Mouse (Mus musculus): ENCODE results near the gene Naif1.

Naif1 gene

GRCm38 (mm10) chr2:32425568-32425967, 24.7 kb upstream of the Naif1 start:
- no peak for ATAC-seq (ENCODE audit: insufficient number of reproducible peaks, low FRiP score, low TSS enrichment)

DNA sequence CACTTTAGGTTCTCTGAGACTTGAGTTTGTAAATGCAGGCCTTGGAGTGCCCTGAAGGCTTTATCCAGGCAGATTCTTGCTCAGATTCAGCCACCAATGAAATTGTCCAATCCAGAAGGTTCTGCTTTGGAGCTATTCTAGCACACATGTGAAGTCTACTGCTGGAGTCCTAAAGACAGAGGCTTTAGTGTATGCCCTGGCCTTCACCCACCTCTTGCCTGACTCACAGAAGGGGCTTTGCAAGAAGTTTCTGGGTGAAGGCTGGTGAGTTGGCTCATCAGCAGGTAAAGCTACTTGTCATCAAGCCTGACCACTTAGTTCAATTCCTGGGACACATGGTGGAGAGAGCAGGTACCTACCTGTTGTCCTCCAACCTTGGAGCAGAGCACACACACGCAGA, 24.1 kb upstream of the Naif1 start:
- no peak for ATAC-seq (ENCODE audit: insufficient number of reproducible peaks, low FRiP score, low TSS enrichment)

- no peak for ATAC-seq (ENCODE audit: insufficient number of reproducible peaks, low FRiP score, low TSS enrichment)
These were observed 22.5 kb upstream of the Naif1 start for GRCm38 (mm10) chr2:32427720-32428119.

DNA sequence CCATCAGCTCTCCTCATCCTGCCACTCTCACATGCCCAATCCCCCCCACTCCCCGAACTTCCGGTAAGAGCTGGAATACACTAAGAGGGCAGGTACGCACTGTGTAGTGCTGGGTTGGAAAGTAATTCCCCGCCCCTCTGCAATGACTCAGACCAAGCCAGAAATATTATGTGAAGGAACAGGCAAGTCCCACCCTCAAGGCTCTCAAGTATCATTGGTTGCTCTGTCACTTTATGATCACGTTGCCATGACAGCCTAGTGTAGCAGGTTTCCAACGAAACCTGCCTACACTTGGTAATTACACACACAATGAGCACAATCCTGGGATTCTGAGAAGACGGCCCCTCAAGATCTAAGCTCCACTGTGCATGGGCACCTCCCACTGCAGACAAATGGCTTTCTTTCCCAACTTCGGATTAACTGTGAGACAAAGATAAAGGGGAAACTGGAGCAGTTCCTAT, 22.0 kb upstream of the Naif1 start:
- no peak for ATAC-seq (ENCODE audit: insufficient number of reproducible peaks, low FRiP score, low TSS enrichment)

GRCm38 (mm10) chr2:32429215-32429891, 20.9 kb upstream of the Naif1 start:
- ATAC-seq (ENCODE audit: insufficient number of reproducible peaks, low FRiP score, low TSS enrichment) = no peak

DNA sequence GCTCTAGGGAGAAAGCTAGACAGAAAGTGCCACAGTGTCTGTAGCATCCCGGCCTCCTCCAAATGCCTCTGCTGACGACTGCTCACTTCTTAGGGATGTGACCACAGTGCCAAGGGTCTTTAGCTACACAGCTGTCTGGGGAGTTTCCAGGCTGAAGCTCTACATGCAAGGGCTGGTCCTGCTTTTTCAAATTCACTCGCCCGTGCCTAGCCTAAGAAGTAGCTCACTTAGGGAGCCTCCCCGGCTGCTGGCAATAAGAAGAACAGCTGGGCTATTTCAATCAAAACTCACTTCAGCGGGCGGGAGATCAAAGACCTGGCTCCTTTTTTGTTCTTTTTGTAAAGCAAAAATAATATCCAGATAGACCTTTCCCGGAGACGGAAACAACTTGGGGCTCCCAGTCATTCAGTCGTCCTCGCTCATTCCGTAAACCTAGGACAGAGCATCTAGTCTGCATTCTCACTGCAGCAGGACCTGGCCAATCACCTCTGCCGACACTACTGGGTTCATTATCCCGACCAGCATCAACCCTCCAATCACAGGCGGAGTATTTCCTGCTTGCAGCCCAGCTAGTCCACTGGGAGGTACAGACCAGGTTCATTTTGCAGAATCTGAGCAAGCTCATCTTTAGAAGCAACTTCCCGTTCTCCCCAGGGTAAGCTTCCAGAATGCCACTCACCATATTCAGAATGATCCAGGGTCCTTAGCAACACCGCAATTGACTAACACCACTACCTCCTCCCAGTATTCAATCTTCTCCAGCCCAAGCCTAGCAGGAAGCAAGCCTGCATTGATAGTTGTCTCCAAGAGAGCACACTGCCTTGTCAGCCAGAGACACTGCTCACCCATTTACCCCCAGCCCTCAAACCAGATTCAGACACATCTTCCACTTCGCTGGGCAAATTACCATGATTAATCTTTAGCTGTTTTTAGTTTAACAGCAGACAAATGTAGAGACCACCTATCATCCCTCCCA, 19.3 kb upstream of the Naif1 start:
- ATAC-seq (ENCODE audit: insufficient number of reproducible peaks, low FRiP score, low TSS enrichment) = peak; percentile 99

GRCm38 (mm10) chr2:32436686-32437372, 13.4 kb upstream of the Naif1 start:
- ATAC-seq (ENCODE audit: insufficient number of reproducible peaks, low FRiP score, low TSS enrichment) = no peak

GRCm38 (mm10) chr2:32437612-32438166, 12.6 kb upstream of the Naif1 start:
- ATAC-seq (ENCODE audit: insufficient number of reproducible peaks, low FRiP score, low TSS enrichment) = no peak

GRCm38 (mm10) chr2:32438733-32439132, 11.5 kb upstream of the Naif1 start:
- no peak for ATAC-seq (ENCODE audit: insufficient number of reproducible peaks, low FRiP score, low TSS enrichment)

DNA sequence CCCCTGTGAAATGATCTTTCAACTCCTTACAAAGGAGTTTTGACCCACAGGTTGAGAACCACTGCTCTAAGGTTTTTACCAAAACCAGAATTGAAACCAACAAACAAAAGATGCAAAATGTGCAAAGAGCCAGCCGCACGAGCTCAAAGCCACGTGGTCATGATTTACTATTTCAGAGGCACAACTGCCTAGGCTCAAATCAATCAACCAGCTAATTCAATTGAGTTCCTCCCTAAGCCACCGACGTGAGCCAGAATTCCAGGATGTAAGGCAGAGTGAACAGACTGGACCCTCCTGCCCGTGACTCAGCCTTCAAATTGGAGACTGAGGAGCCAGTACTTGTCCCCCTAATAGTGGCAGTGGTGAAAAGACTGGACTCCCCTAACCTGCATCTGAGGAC, 11.1 kb upstream of the Naif1 start:
- no peak for ATAC-seq (ENCODE audit: insufficient number of reproducible peaks, low FRiP score, low TSS enrichment)

GRCm38 (mm10) chr2:32440164-32440563, 10.1 kb upstream of the Naif1 start:
- ATAC-seq (ENCODE audit: insufficient number of reproducible peaks, low FRiP score, low TSS enrichment) = no peak

DNA sequence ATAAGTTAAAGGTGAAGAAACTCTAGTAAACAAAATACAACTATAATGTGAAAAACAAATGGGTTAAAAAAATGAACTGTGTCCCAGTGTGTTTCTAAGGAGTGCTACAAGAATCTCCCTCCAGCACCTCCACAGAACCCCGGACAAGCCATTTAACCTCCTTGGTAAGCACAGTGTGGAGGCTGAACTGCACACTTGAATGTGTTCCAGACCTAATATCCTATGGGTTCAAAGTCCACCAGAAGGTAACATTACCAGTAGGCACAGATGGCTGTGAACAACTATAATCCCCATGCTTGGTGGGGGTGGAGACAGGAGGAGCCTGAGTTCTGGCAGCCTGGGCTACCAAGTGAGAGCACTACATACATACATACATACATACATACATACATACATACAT, 9.6 kb upstream of the Naif1 start:
- ATAC-seq (ENCODE audit: insufficient number of reproducible peaks, low FRiP score, low TSS enrichment) = no peak

DNA sequence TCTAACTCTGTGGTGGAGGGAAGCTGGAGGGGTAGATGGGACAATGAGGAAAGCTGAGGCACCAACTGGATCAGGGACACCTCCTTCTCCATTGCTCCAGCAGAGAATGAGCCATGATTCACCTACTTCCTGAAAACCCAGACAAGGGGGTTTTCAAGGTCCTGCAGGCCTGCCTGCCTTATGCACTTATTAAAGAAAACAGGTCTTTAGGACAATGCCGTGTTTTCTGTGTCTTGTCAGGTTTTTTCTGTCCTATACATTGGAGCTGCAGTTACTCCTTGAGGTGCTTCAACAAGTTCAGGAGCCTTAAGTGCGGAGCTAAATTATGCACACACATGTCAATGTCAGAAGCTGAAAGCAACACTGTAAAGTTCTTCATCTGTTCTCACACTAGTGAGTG, 8.7 kb upstream of the Naif1 start:
- ATAC-seq (ENCODE audit: insufficient number of reproducible peaks, low FRiP score, low TSS enrichment) = no peak

DNA sequence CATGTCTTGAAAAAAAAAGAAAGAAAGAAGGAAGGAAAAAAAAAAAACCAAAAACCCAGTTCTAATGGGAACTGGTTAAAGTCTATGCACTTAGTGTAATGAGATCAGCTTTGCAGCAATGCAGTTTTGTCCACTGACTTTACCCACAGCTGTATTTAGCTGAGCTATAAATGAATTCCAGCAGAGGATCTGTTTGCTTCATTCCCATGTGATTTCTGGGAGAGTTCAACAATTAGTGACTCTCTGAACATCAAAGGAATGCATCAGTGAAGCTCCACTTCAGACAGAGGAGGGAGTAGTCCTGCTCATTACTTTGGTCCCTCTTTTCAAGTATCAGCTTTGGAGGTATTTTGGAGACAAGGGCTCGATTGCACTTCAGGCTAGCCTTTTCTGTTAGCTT, 4.7 kb upstream of the Naif1 start:
- ATAC-seq (ENCODE audit: insufficient number of reproducible peaks, low FRiP score, low TSS enrichment) = no peak

DNA sequence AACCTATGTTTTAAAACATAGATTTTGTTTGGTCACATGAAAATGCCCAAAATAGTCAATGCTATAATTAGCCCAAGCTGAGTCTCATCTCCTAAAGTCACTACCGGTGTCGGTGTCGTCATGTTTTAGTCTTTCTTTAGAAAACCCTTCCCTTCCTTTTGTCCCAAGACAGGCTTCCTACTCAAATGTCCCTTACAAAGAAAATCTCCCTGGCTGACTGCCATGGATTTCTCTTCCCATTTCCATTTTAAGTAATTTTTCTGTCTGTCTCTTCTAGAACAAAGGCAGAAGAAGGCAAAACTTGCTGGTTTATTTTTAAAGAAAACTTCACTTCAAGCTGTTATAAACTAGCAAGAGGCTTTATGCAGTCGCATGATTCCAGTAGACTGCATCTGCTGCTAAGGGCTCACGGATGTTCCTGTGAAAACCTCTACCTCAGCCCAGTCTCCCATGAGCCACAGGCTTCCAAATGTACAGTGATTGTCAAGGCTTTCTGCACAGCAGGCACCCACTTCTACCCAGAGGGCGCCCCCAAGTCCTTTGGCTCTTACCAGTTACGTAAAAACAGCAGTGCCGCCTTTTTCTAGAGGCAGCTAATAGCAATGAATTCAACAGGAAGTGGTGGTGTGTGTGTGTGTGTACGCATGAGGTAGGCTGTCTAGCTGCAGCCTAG, 2.9 kb upstream of the Naif1 start:
- no peak for ATAC-seq (ENCODE audit: insufficient number of reproducible peaks, low FRiP score, low TSS enrichment)

GRCm38 (mm10) chr2:32448480-32448879, 1.8 kb upstream of the Naif1 start:
- no peak for ATAC-seq (ENCODE audit: insufficient number of reproducible peaks, low FRiP score, low TSS enrichment)

- ATAC-seq (ENCODE audit: insufficient number of reproducible peaks, low FRiP score, low TSS enrichment) = peak; percentile 89
These were observed 906 bp downstream of the Naif1 start, which contains the start of gene Slc25a25 for GRCm38 (mm10) chr2:32450881-32451844. Gene Slc25a25 (minus strand): TSS chr2:32451445.

GRCm38 (mm10) chr2:32451870-32452372, 1.7 kb downstream of the Naif1 start:
- ATAC-seq (ENCODE audit: insufficient number of reproducible peaks, low FRiP score, low TSS enrichment) = peak; percentile 98

Data from cerebellum, adult (tissue).